Mouse (Mus musculus): Measurements from ENCODE around the gene Carmil2.

Gene Carmil2

DNA sequence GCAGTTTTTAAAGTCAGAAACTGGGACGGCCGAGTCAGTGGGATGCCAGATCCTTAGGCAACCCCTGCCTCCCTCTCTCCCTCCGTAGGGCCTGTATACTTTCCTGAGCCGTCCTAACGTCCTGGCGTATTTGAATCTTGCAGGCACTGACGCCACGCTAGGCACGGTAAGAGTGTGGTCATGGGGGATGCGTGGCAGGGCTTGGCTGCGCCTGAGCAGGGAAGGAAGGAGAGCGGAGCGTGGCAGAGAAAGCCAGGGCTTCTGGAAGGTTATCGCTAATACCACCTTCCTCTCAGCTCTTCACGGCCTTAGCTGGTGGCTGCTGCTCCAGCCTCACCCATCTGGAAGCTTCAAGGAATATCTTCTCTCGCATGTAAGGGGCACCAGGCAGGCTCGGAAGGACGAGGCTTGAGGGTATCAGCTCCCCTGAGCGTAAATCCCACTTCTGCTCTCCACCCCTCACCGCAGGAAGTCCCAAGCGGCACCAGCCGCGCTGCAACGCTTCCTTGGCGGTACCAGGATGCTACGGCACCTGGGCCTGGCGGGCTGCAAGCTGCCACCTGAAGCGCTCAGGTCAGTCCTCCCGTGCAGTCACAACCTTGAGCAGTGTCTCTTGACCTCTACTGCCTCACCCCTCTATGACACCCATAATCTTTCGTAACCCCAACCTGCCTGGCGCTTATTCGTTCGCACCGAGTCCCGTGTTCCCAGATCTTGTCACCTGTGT is 3.3 kb downstream of the Carmil2 start:
- no peaks in the 10 kb centered on the region; the same call in 1 of the 2 replicates for H3K27me3 ChIP-seq (ENCODE audit: control insufficient read depth, insufficient read depth, low read length, poor library complexity, severe bottlenecking)
- peaks cover 22% of the 10 kb centered on the region for H3K36me3 ChIP-seq (ENCODE audit: control insufficient read depth, insufficient read depth, low read length, poor library complexity, severe bottlenecking)
- no peak for DNase-seq (ENCODE audit: low read depth, low spot score)

- Histone ChIP-seq H3K27me3 (ENCODE audit: control insufficient read depth, insufficient read depth, low read length, poor library complexity, severe bottlenecking) (no peaks in the 10 kb centered on the region; the same call in 1 of the 2 replicates), H3K36me3 (ENCODE audit: control insufficient read depth, insufficient read depth, low read length, poor library complexity, severe bottlenecking) (peaks cover 23% of the 10 kb centered on the region)
- no peak for DNase-seq (ENCODE audit: low read depth, low spot score)
These were observed 3.9 kb downstream of the Carmil2 start for GRCm38 (mm10) chr8:105689983-105690360.

DNA sequence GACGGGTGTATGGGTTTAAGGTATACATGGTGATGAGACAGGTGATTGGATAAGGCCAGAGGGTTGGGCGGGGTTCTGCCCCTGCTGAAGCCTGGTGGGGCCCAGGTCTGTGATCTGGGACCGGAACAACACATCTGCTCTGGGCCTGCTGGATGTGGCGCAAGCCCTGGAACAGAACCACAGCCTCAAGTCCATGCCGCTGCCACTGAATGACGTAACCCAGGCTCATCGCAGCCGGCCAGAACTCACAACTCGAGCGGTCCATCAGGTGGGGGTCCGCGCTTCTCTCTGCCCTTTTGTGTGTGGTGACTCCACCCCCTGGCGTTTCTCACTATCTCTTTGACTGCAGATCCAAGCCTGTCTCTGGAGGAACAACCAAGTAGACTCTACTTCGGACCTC is 4.9 kb downstream of the Carmil2 start:
- Histone ChIP-seq H3K36me3 (ENCODE audit: control insufficient read depth, insufficient read depth, low read length, poor library complexity, severe bottlenecking) (peaks cover 25% of the 10 kb centered on the region), H3K27me3 (ENCODE audit: control insufficient read depth, insufficient read depth, low read length, poor library complexity, severe bottlenecking) (no peaks in the 10 kb centered on the region; the same call in 1 of the 2 replicates)
- no peak for DNase-seq (ENCODE audit: low read depth, low spot score)

GRCm38 (mm10) chr8:105692449-105693182 is 6.5 kb downstream of the Carmil2 start:
- no peak for DNase-seq (ENCODE audit: low read depth, low spot score)
- H3K27me3 ChIP-seq (ENCODE audit: control insufficient read depth, insufficient read depth, low read length, poor library complexity, severe bottlenecking) = no peaks in the 10 kb centered on the region; the same call in 1 of the 2 replicates
- H3K36me3 ChIP-seq (ENCODE audit: control insufficient read depth, insufficient read depth, low read length, poor library complexity, severe bottlenecking) = peaks cover 31% of the 10 kb centered on the region

- no peak for DNase-seq (ENCODE audit: low read depth, low spot score)
These were observed 7.6 kb downstream of the Carmil2 start for GRCm38 (mm10) chr8:105693648-105694047.

GRCm38 (mm10) chr8:105694051-105694799 is 8.2 kb downstream of the Carmil2 start:
- no peaks in the 10 kb centered on the region; the same call in 1 of the 2 replicates for H3K27me3 ChIP-seq (ENCODE audit: control insufficient read depth, insufficient read depth, low read length, poor library complexity, severe bottlenecking)
- no peak for DNase-seq (ENCODE audit: low read depth, low spot score)
- H3K36me3 ChIP-seq (ENCODE audit: control insufficient read depth, insufficient read depth, low read length, poor library complexity, severe bottlenecking) = peaks cover 34% of the 10 kb centered on the region

More at GRCm38 (mm10) chr8:105693648-105694047, 7.6 kb downstream of the Carmil2 start:
- H3K36me3 ChIP-seq (ENCODE audit: control insufficient read depth, insufficient read depth, low read length, poor library complexity, severe bottlenecking) = peaks cover 35% of the 10 kb centered on the region
- H3K27me3 ChIP-seq (ENCODE audit: control insufficient read depth, insufficient read depth, low read length, poor library complexity, severe bottlenecking) = no peaks in the 10 kb centered on the region; the same call in 1 of the 2 replicates

DNA sequence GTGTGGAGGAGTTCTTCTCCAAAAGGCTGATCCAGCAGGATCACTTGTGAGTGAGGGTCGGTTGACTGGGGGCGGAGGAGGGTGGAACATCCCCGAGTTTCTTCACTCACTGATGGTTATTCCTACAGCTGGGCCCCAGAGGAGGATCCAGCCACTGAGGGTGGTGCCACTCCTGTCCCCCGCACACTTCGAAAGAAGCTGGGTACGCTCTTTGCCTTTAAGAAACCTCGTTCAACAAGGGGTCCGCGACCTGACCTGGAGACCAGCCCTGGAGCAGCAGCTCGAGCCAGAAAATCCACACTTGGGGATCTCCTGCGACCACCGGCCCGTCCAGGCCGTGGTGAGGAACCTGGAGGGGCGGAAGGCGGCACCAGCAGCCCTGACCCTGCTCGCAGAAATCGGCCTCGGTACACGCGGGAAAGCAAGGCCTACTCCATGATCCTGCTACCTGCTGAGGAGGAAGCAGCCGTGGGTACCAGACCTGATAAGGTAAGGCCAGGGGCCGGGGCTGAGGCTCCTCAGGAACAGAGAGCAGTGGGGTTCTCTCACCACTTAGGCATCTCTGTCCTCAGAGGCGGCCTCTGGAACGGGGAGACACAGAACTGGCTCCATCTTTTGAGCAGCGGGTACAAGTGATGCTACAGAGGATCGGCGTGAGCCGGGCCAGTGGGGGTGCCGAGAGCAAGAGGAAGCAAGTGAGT is 9.2 kb downstream of the Carmil2 start:
- Histone ChIP-seq H3K36me3 (ENCODE audit: control insufficient read depth, insufficient read depth, low read length, poor library complexity, severe bottlenecking) (peaks cover 28% of the 10 kb centered on the region), H3K27me3 (ENCODE audit: control insufficient read depth, insufficient read depth, low read length, poor library complexity, severe bottlenecking) (no peaks in the 10 kb centered on the region; the same call in 1 of the 2 replicates)
- DNase-seq (ENCODE audit: low read depth, low spot score) = no peak

- H3K27me3 ChIP-seq (ENCODE audit: control insufficient read depth, insufficient read depth, low read length, poor library complexity, severe bottlenecking) = no peaks in the 10 kb centered on the region
- peaks cover 22% of the 10 kb centered on the region for H3K36me3 ChIP-seq (ENCODE audit: control insufficient read depth, insufficient read depth, low read length, poor library complexity, severe bottlenecking)
- no peak for DNase-seq (ENCODE audit: low read depth, low spot score)
These were observed 11.2 kb downstream of the Carmil2 start for GRCm38 (mm10) chr8:105697196-105697780.

DNA sequence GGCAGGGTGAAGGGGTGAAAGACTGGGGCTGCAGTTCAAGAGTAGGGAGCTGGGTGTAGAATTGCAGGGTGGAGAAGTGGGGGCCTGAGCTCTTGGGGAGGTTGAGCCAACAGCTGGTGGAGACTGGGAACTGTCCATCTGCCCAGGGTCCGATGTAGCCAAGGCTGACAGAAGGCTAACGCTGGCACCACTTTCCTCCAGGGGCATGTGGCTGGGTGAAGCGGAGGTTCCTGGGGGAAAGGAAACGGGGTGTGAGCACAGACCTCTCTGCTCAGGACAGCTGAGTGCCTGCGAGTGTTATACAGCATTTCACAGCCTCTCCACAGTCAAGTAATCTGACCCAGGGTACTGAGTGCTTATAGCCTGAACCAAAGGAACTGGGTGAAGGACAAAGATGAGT is 12.7 kb downstream of the Carmil2 start:
- peaks cover 17% of the 10 kb centered on the region for H3K36me3 ChIP-seq (ENCODE audit: control insufficient read depth, insufficient read depth, low read length, poor library complexity, severe bottlenecking)
- H3K27me3 ChIP-seq (ENCODE audit: control insufficient read depth, insufficient read depth, low read length, poor library complexity, severe bottlenecking) = no peaks in the 10 kb centered on the region
- no peak for DNase-seq (ENCODE audit: low read depth, low spot score)

DNA sequence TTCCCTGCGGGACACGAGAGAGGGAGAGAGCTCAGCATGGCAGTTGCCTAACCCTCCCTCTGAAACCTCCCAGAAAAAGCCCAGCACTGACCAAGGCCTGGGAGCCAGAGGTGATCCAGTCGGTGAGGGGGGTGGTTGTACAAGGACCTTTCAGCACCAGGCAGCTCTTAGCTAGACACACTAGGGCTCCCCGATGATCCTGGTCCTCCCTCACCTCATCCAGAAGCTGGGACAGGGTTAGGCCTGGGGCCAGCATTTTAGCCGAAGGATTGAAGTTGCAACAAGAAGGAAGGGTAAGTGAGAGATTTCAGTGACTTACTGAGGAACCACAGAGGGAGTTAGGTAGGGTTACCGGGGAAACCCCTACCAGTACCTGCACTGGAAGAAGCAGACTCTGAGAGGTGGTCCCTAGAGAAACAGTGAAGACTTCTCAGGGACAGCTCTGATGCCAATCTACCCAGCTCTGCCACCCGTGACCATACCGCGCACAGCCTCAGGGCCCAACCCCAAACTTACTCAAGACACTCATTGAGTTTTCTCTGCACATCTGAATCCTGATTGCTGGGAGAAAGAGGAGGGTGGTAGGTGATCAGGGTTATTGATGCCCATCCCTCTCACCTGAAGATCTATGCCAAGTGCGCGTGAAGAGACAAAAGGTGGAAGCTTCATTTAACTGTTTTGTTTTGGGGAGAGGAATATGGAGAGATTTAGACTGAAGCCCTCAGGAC is 13.6 kb downstream of the Carmil2 start:
- peaks cover 13% of the 10 kb centered on the region for H3K36me3 ChIP-seq (ENCODE audit: control insufficient read depth, insufficient read depth, low read length, poor library complexity, severe bottlenecking)
- H3K27me3 ChIP-seq (ENCODE audit: control insufficient read depth, insufficient read depth, low read length, poor library complexity, severe bottlenecking) = no peaks in the 10 kb centered on the region
- peak; percentile 36 for DNase-seq (ENCODE audit: low read depth, low spot score)

- H3K27me3 ChIP-seq (ENCODE audit: control insufficient read depth, insufficient read depth, low read length, poor library complexity, severe bottlenecking) = no peaks in the 10 kb centered on the region
- peak; percentile 90 for DNase-seq (ENCODE audit: low read depth, low spot score)
- peaks cover 12% of the 10 kb centered on the region for H3K36me3 ChIP-seq (ENCODE audit: control insufficient read depth, insufficient read depth, low read length, poor library complexity, severe bottlenecking)
These were observed 14.5 kb downstream of the Carmil2 start for GRCm38 (mm10) chr8:105700566-105700965.

- peaks cover 11% of the 10 kb centered on the region for H3K36me3 ChIP-seq (ENCODE audit: control insufficient read depth, insufficient read depth, low read length, poor library complexity, severe bottlenecking)
- peak; percentile 97 for DNase-seq (ENCODE audit: low read depth, low spot score)
- H3K27me3 ChIP-seq (ENCODE audit: control insufficient read depth, insufficient read depth, low read length, poor library complexity, severe bottlenecking) = no peaks in the 10 kb centered on the region
These were observed 15.1 kb downstream of the Carmil2 start, which contains the start of the genes Acd and Pard6a for GRCm38 (mm10) chr8:105700966-105701824. Gene Acd, minus strand, starts transcription at chr8:105701102. Gene Pard6a, plus strand, starts transcription at chr8:105701148.

DNA sequence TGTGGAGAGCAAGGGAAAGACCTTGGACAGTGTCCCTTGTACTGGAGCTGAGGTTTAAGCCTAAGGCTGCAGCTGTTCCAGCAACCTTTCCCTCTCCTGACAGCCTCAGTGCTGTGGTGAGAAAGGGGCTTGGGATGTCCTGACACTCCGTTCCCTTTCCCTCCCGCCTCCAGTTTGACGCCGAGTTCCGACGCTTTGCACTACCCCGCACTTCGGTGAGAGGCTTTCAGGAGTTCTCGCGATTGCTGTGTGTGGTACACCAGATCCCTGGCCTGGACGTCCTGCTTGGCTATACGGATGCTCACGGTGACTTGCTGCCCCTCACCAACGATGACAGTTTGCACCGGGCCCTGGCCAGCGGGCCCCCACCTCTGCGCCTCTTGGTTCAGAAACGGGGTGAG is 15.9 kb downstream of the Carmil2 start:
- H3K27me3 ChIP-seq (ENCODE audit: control insufficient read depth, insufficient read depth, low read length, poor library complexity, severe bottlenecking) = no peaks in the 10 kb centered on the region
- no peak for DNase-seq (ENCODE audit: low read depth, low spot score)
- H3K36me3 ChIP-seq (ENCODE audit: control insufficient read depth, insufficient read depth, low read length, poor library complexity, severe bottlenecking) = peaks cover 6% of the 10 kb centered on the region
